Mouse (Mus musculus): Measurements from ENCODE around the gene Chd5.

GRCm38 (mm10) chr4:152296874-152297861 lies 41.3 kb upstream of the Chd5 start, which contains the start of gene Icmt:
- TF ChIP-seq CTCF (IDR thresholded peaks at IDR 0.05; ENCODE audit: extremely low read depth, insufficient read length, insufficient replicate concordance, low read depth, low read length) (no peak), POLR2A (IDR thresholded peaks at IDR 0.05; ENCODE audit: low read depth, low read length) (peak; percentile 66; the same call in 1 of the 2 replicates)

All from small intestine, adult 2 months (tissue).